Mouse (Mus musculus) liver, adult 2 months (tissue): ENCODE measurements around the gene Ntf3.

Experiments used
- CTCF ChIP-seq: fragments of 200-500 bp; IDR thresholded peaks from 2 replicates; pipeline ENCODE4 v1.5.1; 2011; ENCODE audit warnings: low read depth, low read length, control low read depth
- POLR2A ChIP-seq: fragments of 200-500 bp; IDR thresholded peaks from 2 replicates; pipeline ENCODE4 v1.6.1; 2011; ENCODE audit warnings: low read length, control low read depth; ENCODE audit not compliant: insufficient read depth; ENCODE audit errors: extremely low read depth

GRCm38 (mm10) chr6:126108771-126109170, 57.9 kb downstream of the Ntf3 start:
- no peak for TF ChIP-seq CTCF
- no peak for TF ChIP-seq POLR2A
